Mouse (Mus musculus) liver, embryonic 14.5 days (tissue): ENCODE results near the gene Reln. TPM values are rescaled to one million over a fixed set of nuclear protein-coding genes. Genes with fewer than 3 reads are reported as not detected.
A peak's percentile ranks its signal among the peaks of the same experiment; 100 is the strongest.

Source experiments
- ATAC-seq: fragments of 200-750 bp; cut with Nextera tagmentation; 2 replicates; pipeline ENCODE4 v1.8.0; 2017; ENCODE audit warnings: moderate number of reproducible peaks, mild to moderate bottlenecking, moderate library complexity; ENCODE audit not compliant: insufficient read depth
- DNase-seq, 3 experiments: peaks; one replicate each; pipeline ENCODE4 v3.0.0-alpha.2; 2012 to 2013; ENCODE audit warnings: low read depth in 3 of 3, low spot score in 3 of 3
- H3K27ac ChIP-seq: fragments of 300-500 bp; sonication (generic); 2 replicates; pipeline ENCODE4 v1.5.1; 2014; ENCODE audit warnings: moderate library complexity, mild to moderate bottlenecking, control low read depth, inconsistent platforms
- H3K27me3 ChIP-seq: fragments of 300-500 bp; sonication (generic); 2 replicates; pipeline ENCODE4 v1.6.1; 2014; ENCODE audit warnings: mild to moderate bottlenecking, low read length, moderate library complexity; ENCODE audit not compliant: control insufficient read depth, insufficient read depth
- H3K36me3 ChIP-seq: fragments of 300-500 bp; sonication (generic); replicated peaks from 2 replicates; pipeline ENCODE4 v1.6.1; 2014; ENCODE audit warnings: low read depth; ENCODE audit not compliant: control insufficient read depth, insufficient read depth
- H3K4me1 ChIP-seq, 2 experiments: fragments of 200-500 bp in 1 of 2; fragments of 300-500 bp in 1 of 2; sonication (generic) in 1 of 2; replicated peaks; 2 replicates each; pipeline ENCODE4 v1.6.1; 2012 to 2014; ENCODE audit warnings: antibody characterized with exemption in 1 of 2, inconsistent platforms in 1 of 2, low read length in 1 of 2; ENCODE audit not compliant: control insufficient read depth in 2 of 2, insufficient read depth in 2 of 2
- H3K4me2 ChIP-seq: fragments of 300-500 bp; sonication (generic); 2 replicates; pipeline ENCODE4 v1.6.1; 2014; ENCODE audit warnings: low read depth, mild to moderate bottlenecking, control low read depth, moderate library complexity
- H3K4me3 ChIP-seq, 2 experiments: fragments of 200-500 bp in 1 of 2; fragments of 300-500 bp in 1 of 2; sonication (generic) in 1 of 2; 2 replicates each; pipeline ENCODE4 v1.5.1; 2012 to 2014; ENCODE audit warnings: low read depth in 2 of 2, low read length in 2 of 2, mild to moderate bottlenecking in 2 of 2, control low read depth in 1 of 2, inconsistent platforms in 1 of 2, moderate library complexity in 1 of 2; ENCODE audit not compliant: insufficient read depth in 1 of 2
- H3K9ac ChIP-seq: fragments of 300-500 bp; sonication (generic); replicated peaks from 2 replicates; pipeline ENCODE4 v1.6.1; 2014; ENCODE audit warnings: mild to moderate bottlenecking, control low read depth, moderate library complexity
- H3K9me3 ChIP-seq: fragments of 300-500 bp; sonication (generic); 2 replicates; pipeline ENCODE4 v1.6.1; 2016; ENCODE audit warnings: low read length, mixed read lengths; ENCODE audit not compliant: control insufficient read depth
- CTCF ChIP-seq: IDR thresholded peaks from 2 replicates; pipeline ENCODE4 v1.5.1; 2016; ENCODE audit warnings: antibody characterized with exemption, low read depth, control low read depth
- EP300 ChIP-seq: IDR thresholded peaks from 2 replicates; pipeline ENCODE4 v1.6.1; 2016; ENCODE audit warnings: antibody characterized with exemption, low read depth
- WGBS: fragments of 180-500 bp; shearing (Covaris S2); extraction: QIAGEN DNeasy Blood & Tissue Kit; methylation state at CpG from one replicate; pipeline ENCODE4 v1.1.7; 2014; ENCODE audit not compliant: insufficient replicate concordance; 5-methylcytosine and 5-hydroxymethylcytosine counted together
- polyA plus RNA-seq, 2 experiments: library from polyadenylated mRNA; depleted of rRNA in 1 of 2; stranded (reverse) in 1 of 2; unstranded in 1 of 2; fragments of >200 nt; fragmentation: Nextera tagmentation in 1 of 2; extraction: Ambion mirVana in 1 of 2; gene quantifications; 2 replicates each; pipeline versions ENCODE4 v1.2.1 to v1.2.3; 2012 to 2014

Gene Reln
- polyA plus RNA-seq, 2 experiments = 25.7 to 38.7 TPM

DNA sequence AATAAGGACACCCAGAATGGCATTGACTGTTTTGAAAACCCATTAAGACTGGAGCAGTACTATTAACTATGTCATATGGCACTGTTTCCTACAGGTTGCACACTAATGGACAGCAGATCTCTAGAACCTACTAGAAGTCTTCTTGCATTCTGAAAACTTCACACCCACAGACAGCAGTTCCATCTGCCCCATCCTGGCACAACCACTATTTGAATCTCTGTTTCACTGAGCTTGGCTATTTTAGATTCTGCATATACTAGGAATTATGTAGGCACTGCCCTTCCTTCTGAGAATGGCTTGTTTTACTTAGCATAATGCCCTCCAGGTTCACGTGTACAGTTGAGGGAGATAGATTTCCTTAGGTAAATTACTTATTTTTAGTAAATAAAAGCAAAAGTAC, 99.4 kb downstream of the Reln start:
- WGBS = 53% methylated on average over 1 of the region's 1 CpGs
- no peak overlapping the region for H3K9ac ChIP-seq
- no peaks in the 10 kb centered on the region for H3K9me3 ChIP-seq
- TF ChIP-seq EP300 = no peak
- no peak overlapping the region for H3K4me3 ChIP-seq
- H3K27me3 ChIP-seq = no peaks in the 10 kb centered on the region
- H3K4me2 ChIP-seq = no peak overlapping the region
- no peaks in the 10 kb centered on the region for H3K36me3 ChIP-seq
- H3K27ac ChIP-seq = no peak overlapping the region
- no peak for ATAC-seq
- no peak for DNase-seq
- no peaks in the 10 kb centered on the region for H3K4me1 ChIP-seq

DNA sequence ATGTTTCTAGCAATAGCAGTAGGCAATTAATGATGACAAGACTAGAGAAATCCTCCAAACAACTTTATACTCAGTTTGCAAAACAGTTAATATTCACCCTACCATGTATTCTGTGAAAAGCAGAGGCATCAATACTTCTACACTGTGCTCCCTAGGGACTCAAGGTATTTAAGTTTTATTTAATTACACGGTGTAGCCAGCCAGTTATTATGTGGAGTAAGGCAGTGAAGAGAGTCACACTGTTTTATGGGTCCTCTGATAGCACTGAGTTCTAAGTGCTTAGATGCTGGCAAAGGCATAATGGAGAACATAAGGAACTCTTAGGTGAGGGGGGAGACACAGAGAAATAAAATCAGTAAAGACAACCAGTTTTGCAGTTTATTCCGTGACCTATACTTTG, 101.0 kb downstream of the Reln start:
- no peaks in the 10 kb centered on the region for H3K9me3 ChIP-seq
- no peak overlapping the region for H3K4me3 ChIP-seq
- 65% methylated on average over 2 of the region's 2 CpGs for WGBS
- no peak for TF ChIP-seq CTCF
- ATAC-seq (no peak), DNase-seq (no peak)
- H3K9ac ChIP-seq = no peak overlapping the region
- H3K4me1 ChIP-seq = no peaks in the 10 kb centered on the region
- H3K27me3 ChIP-seq = no peaks in the 10 kb centered on the region
- H3K36me3 ChIP-seq = no peaks in the 10 kb centered on the region
- H3K27ac ChIP-seq = no peak overlapping the region
- H3K4me2 ChIP-seq = no peak overlapping the region

DNA sequence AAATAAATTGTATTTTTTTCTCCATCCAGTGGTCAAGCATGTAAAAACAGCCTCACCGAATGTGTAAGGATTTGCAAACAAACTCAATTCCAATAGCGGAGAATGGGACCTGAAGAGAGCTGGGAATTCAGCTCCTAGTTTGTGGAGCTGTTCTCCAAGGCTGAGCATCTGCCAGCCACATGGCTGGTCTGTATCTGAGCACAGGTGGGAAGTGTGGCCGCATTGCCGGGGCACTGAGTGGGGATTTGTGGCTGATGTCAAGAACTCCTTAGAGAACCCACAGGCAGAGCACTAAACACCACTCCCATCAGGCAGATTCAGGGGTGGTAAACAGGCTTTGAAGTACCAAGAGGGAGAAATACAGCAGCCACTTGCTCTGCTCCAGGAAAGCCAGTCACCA, 102.9 kb downstream of the Reln start:
- Histone ChIP-seq H3K36me3 (no peaks in the 10 kb centered on the region), H3K4me3 (no peak overlapping the region), H3K4me1 (no peaks in the 10 kb centered on the region), H3K9ac (no peak overlapping the region), H3K4me2 (no peak overlapping the region), H3K9me3 (no peaks in the 10 kb centered on the region), H3K27me3 (no peaks in the 10 kb centered on the region), H3K27ac (no peak overlapping the region)
- WGBS = 66% methylated on average over 4 of the region's 4 CpGs
- no peak for TF ChIP-seq CTCF
- no peak for TF ChIP-seq EP300
- no peak for ATAC-seq
- DNase-seq = no peak

DNA sequence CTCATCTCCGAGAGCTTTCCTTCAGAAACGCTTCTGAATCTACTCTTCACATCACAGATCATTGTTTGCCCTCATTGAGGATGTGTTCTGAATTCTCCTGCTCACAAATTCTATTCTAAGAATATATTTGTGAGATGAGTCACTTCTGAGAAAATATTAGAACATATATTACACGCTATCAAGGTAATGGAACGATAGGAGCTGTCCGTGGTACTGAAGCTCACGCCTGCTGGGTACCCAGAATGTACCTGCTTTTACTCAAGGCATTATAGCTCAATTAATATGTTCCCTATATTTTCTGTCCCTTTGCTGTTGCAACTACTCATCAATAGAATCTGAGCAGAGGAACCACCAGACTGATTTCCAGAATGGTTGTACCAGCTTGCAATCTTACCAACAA, 107.7 kb downstream of the Reln start:
- ATAC-seq = no peak
- WGBS = 54% methylated on average over 6 of the region's 6 CpGs

DNA sequence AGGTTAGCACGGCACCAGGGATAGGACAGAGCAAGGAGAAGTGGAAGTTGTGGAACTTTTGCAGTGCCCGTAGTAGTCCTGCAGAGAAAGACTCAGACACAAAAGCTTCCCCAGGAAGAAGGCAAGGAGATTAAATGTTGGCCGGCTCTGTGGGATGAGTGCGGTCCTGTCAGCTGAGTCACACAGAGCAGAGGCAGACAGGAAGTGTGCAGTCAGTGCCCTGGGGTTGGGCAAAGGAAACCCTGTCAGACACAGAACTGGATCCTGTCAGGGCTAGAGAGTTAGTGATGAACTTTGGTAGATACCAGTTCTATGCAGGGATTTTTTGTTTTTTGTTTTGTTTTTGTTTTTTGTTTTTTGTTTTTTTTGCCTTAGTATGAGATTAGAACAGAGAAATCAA, 120.0 kb downstream of the Reln start:
- Histone ChIP-seq H3K27me3 (no peaks in the 10 kb centered on the region), H3K36me3 (no peaks in the 10 kb centered on the region), H3K27ac (no peak overlapping the region), H3K9me3 (no peaks in the 10 kb centered on the region), H3K9ac (no peak overlapping the region), H3K4me2 (no peak overlapping the region), H3K4me3 (no peak overlapping the region), H3K4me1 (no peaks in the 10 kb centered on the region)
- DNase-seq (no peak), ATAC-seq (no peak)
- TF ChIP-seq CTCF (no peak), EP300 (no peak)
- WGBS = 18% methylated on average over 4 of the region's 4 CpGs

More for the DNA sequence above, 107.7 kb downstream of the Reln start:
- no peak overlapping the region for H3K27ac ChIP-seq
- H3K9me3 ChIP-seq = no peaks in the 10 kb centered on the region
- DNase-seq = peak in 1 of 3 experiments; percentile 5
- H3K27me3 ChIP-seq = no peaks in the 10 kb centered on the region
- no peaks in the 10 kb centered on the region for H3K36me3 ChIP-seq
- no peak overlapping the region for H3K4me2 ChIP-seq
- no peaks in the 10 kb centered on the region for H3K4me1 ChIP-seq
- TF ChIP-seq CTCF (no peak), EP300 (no peak)
- no peak overlapping the region for H3K4me3 ChIP-seq
- no peak overlapping the region for H3K9ac ChIP-seq

DNA sequence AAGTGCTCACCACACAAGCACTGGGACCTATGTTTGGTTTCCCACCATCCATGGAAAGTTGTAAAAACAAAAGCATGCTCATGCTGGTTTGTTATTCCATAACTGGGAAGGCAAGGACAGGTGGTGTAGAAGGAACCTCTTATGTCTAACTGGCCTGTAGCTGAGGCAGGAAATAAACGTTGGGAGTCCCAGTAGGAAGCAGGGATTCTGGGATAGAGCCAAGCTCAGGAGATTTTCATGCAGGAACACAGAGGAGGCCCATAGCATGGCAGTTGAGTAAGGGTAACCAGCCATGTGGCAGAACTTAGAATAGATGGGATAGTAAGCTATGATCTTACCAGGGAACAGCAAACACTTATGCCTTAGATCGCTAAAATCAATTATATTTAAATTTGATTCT, 120.6 kb downstream of the Reln start:
- Histone ChIP-seq H3K4me2 (no peak overlapping the region), H3K9me3 (no peaks in the 10 kb centered on the region), H3K27me3 (no peaks in the 10 kb centered on the region), H3K36me3 (no peaks in the 10 kb centered on the region), H3K4me1 (no peaks in the 10 kb centered on the region), H3K4me3 (no peak overlapping the region), H3K27ac (no peak overlapping the region), H3K9ac (no peak overlapping the region)
- ATAC-seq (no peak), DNase-seq (no peak)
- WGBS = 60% methylated on average over 2 of the region's 2 CpGs
- no peak for TF ChIP-seq CTCF
- TF ChIP-seq EP300 = no peak
